Mouse (Mus musculus): ENCODE measurements around the gene 1700003F12Rik. TPM values are rescaled to one million over a fixed set of nuclear protein-coding genes. Genes with fewer than 3 reads are reported as not detected.

1700003F12Rik gene
- polyA plus RNA-seq (2021; fragmentation: Nextera tagmentation), result 1.7 TPM in 2 replicates
- long read RNA-seq, experiment 1, result 0 reads
- long read RNA-seq, experiment 2, partial matches to known transcripts, result 0 of 2 reads
- long read RNA-seq, experiment 2, other reads (novel, unspliced or antisense), result 2 of 2 reads

DNA sequence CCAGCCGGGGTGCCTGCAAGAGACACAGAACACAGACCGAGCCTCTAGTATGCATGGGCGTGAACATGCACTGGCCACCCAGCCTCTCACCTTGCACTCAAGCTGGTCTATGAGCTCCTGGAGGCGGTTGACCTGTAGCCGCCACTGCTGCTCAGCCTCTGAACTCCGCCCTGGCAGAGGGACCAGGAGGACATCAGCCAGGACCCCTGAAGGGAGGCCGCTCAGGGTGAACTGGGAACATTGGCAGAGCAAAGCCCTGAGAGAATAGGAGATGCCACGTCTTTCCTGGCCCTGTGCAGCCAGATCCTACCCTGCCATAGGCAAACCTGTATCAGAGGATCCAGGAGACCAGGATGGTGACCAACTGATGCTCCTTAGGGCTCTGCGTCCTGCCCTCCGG lies at the start of gene 1700003F12Rik:
TSS of gene 1700003F12Rik (plus strand) at position 375 of the 400 bp plus-strand sequence.

DNA sequence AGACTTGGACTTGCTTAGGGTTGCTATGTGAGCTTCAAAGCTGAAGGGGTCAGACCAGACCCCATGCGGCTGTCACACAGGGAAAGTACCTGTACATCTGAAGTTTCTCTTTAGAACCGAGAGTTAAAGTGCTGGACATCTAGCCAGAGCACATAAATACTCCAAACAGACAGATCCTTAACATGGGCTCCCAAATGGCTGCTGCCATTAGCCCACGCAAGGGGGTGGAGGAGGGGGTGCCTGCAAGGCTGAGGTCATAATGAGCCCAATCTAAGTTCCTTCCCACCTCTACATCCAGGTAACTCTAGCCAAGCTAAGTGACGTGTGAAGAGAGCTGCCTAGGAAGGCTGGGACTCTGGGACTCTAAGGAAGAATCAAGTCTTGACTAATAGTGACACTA lies 4.6 kb downstream of the 1700003F12Rik start, which contains the start of gene Actl10:
TSS of gene Actl10 (plus strand) at position 301 of the 400 bp plus-strand sequence.

DNA sequence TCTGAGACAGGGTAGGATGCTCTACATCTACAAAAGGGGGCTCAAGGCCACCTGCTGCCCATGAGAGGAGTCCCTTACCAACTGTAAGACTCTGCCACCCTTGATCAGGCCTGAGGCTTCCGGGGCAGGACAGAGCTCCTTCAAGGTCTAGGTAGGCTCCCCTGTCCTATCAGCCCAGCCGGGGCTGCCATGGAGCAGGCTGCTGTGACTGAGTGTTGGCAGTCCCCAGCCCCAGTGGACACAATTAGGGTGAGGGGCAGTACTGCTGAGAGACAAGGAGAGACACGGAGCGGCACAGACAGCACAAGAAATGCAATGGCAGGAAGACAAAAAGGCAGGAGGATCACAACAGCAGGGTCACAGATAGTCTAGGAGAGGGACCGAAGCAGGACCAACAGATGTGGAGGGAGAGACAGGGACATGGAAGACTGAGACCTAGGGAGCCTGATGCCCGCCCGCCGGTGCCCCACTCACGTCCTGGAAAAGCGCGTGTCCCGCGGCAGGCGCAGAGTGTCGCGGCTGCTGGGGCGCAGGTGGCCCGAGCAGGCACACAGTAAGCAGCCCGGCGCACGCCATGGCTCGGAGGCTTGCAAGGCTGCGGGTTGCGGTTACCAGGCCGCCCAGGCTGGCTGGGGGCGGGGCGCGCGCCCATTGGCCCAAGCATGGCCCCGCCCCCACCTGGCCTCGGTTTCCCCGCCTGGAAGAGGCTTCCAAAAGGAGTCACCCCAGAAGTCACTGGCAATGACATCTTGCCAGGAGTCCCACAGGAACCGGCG lies 11.6 kb downstream of the 1700003F12Rik start, which contains the start of gene Necab3:
TSS of gene Necab3 (minus strand) at position 627 of the 776 bp plus-strand sequence.

DNA sequence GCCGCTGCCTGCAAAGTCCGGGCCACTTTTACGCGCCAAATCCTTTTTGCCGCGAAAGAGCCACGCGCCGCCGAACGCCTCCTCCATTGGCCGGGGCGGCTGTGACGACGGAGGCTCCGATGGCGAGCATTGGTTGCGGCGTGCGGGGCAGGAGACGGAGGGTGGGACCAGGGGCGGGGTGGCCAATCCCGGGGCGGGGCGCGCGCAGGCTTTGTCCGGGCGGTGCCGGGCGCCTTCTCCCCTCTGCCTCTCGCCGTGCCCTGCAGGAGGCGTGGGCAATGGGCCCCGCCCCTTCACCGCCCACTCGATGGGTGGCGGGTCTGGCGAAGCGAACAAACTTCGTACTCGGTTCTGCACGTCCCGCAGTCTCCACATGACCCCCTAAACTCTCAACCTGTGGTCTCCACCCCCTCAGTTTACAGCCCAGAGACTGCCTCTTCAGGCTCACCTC lies 23.0 kb downstream of the 1700003F12Rik start, which contains the start of gene E2f1:
TSS of gene E2f1 (minus strand) at position 57 of the 451 bp plus-strand sequence.

Other genes with a start within 250 kb of the 1700003F12Rik start
- not detected in 2 replicates for gene Bpifb9b, start 239.9 kb upstream of the 1700003F12Rik start, polyA plus RNA-seq (2021; fragmentation: Nextera tagmentation)
- 7.7 and 8.4 TPM in 2 replicates for gene Cdk5rap1, start 174.1 kb upstream of the 1700003F12Rik start, polyA plus RNA-seq (2021; fragmentation: Nextera tagmentation)
- gene Snta1, start 139.0 kb upstream of the 1700003F12Rik start, polyA plus RNA-seq (2021; fragmentation: Nextera tagmentation), result 14.7 and 15.8 TPM in 2 replicates
- gene Cbfa2t2, start 110.6 kb upstream of the 1700003F12Rik start, polyA plus RNA-seq (2021; fragmentation: Nextera tagmentation), result 33.8 and 49.0 TPM in 2 replicates
- not detected in 2 replicates for gene Actl10, start 4.7 kb downstream of the 1700003F12Rik start, polyA plus RNA-seq (2021; fragmentation: Nextera tagmentation)
- gene Necab3, start 11.8 kb downstream of the 1700003F12Rik start, polyA plus RNA-seq (2021; fragmentation: Nextera tagmentation), result 27.0 and 29.4 TPM in 2 replicates
- gene E2f1, start 22.8 kb downstream of the 1700003F12Rik start, polyA plus RNA-seq (2021; fragmentation: Nextera tagmentation), result 2.0 and 2.5 TPM in 2 replicates
- gene Pxmp4, start 56.6 kb downstream of the 1700003F12Rik start, polyA plus RNA-seq (2021; fragmentation: Nextera tagmentation), result 14.9 and 15.0 TPM in 2 replicates
- 1.4 and 1.5 TPM in 2 replicates for gene Zfp341, start 66.2 kb downstream of the 1700003F12Rik start, polyA plus RNA-seq (2021; fragmentation: Nextera tagmentation)
- gene 4930519P11Rik, start 66.4 kb downstream of the 1700003F12Rik start, polyA plus RNA-seq (2021; fragmentation: Nextera tagmentation), result not detected in 2 replicates
- 9.3 and 11.8 TPM in 2 replicates for gene Chmp4b, start 104.6 kb downstream of the 1700003F12Rik start, polyA plus RNA-seq (2021; fragmentation: Nextera tagmentation)
- gene Gm14214, start 222.9 kb downstream of the 1700003F12Rik start, polyA plus RNA-seq (2021; fragmentation: Nextera tagmentation), result not detected in 2 replicates
- gene Raly, start 244.0 kb downstream of the 1700003F12Rik start, polyA plus RNA-seq (2021; fragmentation: Nextera tagmentation), result 17.1 and 18.0 TPM in 2 replicates
- gene a, start 244.3 kb downstream of the 1700003F12Rik start, polyA plus RNA-seq (2021; fragmentation: Nextera tagmentation), result 0.33 TPM in 1 of 2 replicates, not detected in the other

Measured in layer of hippocampus, adult 6 months (tissue).